Mouse (Mus musculus) c-Kit-positive CD71-positive TER-119-positive erythroid progenitor cells, embryonic 14.5 days (primary cell): ENCODE data around the gene Rnf135.
"Not testable (repeated sequence)": the region's sequence is repeated elsewhere in the genome, so short reads cannot be mapped to it uniquely, and the experiment has no call there.

Experiments
- DNase-seq: peaks from one replicate; pipeline ENCODE4 v3.0.0-alpha.2; 2013; ENCODE audit warnings: low spot score

The Rnf135 gene

GRCm38 (mm10) chr11:80183705-80184255, at the start of gene Rnf135:
Rnf135 (plus strand) TSS chr11:80183851.
- DNase-seq, result peak; percentile 74

- DNase-seq, result no peak
Measured at GRCm38 (mm10) chr11:80134744-80135143, 48.9 kb upstream of the Rnf135 start.

GRCm38 (mm10) chr11:80135954-80136683, 47.5 kb upstream of the Rnf135 start:
- DNase-seq, result no peak

- no peak for DNase-seq
Measured at GRCm38 (mm10) chr11:80136786-80137185, 46.9 kb upstream of the Rnf135 start.

GRCm38 (mm10) chr11:80137773-80138172, 45.9 kb upstream of the Rnf135 start:
- DNase-seq, result no peak

- peak; percentile 83 for DNase-seq
Measured at GRCm38 (mm10) chr11:80141825-80142521, 41.7 kb upstream of the Rnf135 start, which contains the start of gene Tefm. Tefm (minus strand) TSS chr11:80142175.

GRCm38 (mm10) chr11:80142872-80143271, 40.8 kb upstream of the Rnf135 start:
- DNase-seq, result no peak

- no peak for DNase-seq
Measured at GRCm38 (mm10) chr11:80145787-80146275, 37.8 kb upstream of the Rnf135 start.

DNA sequence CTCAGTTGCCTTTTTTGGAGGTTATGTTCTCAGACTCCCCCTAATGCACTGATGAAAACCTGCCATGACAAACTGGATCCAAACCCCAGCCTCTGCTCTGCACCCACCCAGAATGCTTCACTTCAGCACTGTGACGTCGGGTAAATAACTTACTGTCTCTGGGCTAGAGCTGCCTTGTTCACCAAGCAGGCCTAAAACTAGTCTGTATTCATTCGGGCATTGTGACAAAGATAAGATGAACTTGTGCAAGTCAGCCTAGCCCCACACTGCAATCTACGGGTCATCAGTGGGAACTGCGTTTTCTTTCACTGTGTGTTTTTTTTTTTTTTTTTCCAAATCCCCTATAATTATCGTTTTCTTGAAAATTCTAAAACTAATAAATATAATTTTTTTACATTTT, 35.9 kb upstream of the Rnf135 start:
- DNase-seq, result no peak

- DNase-seq, result no peak
Measured at GRCm38 (mm10) chr11:80148313-80148712, 35.3 kb upstream of the Rnf135 start.

- not testable (repeated sequence) for DNase-seq
Measured at GRCm38 (mm10) chr11:80148974-80149373, 34.7 kb upstream of the Rnf135 start.

GRCm38 (mm10) chr11:80149412-80150023, 34.1 kb upstream of the Rnf135 start:
- no peak for DNase-seq

DNA sequence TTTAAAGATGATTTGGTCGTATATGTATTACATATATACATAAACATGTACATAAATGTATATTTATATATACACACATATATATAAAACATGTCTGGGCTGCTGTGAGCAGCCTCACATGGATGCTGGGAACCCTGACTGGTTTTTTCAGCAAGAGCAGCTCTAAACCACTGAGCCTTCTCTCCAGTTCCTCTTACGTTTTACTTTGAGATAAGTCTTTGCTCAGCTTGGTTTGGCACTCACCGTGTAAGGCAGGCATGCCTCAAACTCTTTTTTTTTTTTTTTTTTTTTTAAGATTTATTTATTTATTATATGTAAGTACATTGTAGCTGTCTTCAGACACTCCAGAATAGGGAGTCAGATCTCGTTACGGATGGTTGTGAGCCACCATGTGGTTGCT, 33.1 kb upstream of the Rnf135 start:
- DNase-seq, result no peak

DNA sequence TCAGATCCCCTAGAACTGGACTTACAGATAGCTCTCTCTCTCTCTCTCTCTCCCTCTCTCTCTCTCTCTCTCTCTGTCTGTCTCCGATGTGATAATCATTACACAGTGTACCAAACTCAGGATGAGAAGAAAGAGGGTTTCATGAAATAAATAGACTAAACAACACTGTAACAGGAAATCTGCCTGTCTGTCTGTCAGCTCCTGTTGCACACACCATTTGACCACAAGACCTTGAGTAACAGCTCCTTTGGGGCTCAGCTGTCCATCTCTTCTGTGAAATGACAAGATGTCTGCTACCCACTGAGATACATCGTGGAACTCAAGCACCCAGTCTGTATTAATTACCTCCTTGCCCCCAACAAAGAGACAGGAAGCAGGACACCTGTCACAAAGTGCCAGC, 32.1 kb upstream of the Rnf135 start:
- no peak for DNase-seq

DNA sequence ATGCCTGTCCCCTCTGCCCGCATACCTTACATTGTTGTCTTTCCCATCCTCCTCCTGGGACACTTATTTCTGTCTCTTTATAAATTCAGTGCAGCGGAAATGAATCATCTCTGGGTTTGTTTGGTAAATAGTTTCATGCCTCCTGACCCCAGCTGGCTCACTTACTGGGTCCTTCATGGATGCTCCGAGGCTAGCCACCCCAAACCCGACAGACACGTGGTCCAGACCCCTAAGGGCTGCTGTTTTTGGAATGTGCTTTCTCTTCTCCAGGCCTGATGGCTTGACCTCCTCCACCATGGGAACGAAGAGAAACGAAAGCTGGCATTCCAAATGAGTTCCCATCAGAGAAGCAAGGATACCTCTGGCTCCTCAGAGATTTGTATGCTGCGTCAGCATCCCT, 31.3 kb upstream of the Rnf135 start:
- DNase-seq, result no peak

DNA sequence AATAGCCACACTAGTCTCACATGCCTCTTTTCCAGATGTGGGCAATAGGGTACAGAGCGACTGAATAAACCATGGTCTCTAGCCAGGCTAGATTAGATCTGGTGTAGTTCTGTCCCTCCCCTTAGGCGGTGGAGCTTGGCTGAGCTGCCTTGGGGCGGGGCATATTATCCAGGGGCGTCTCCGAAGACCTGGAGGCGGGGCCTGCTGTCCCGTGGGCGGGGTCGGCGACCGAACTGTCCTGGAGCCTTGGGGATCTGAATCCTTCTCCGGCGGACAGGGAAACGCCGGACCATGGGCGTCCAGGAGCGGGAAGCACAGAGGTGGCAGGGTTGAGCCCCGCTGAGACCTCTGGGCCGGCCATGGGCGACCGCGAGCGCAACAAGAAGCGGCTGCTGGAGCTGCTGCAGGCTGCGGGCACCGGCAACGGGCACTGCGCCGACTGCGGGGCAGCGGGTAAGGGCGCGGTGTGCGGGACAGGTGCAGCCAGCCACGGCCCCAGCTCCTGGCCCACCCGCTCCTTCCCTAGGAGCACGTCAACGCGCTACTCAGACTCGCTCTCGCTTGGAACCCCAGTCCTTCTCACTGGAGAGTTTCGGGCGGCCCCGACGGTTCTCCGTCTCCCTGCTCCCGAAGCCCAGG, 29.7 kb upstream of the Rnf135 start, which contains the start of gene Adap2:
Gene Adap2, plus strand, starts transcription at position 249 of the 639 bp plus-strand sequence.
- peak; percentile 80 for DNase-seq

GRCm38 (mm10) chr11:80154501-80154900, 29.1 kb upstream of the Rnf135 start:
- no peak for DNase-seq

DNA sequence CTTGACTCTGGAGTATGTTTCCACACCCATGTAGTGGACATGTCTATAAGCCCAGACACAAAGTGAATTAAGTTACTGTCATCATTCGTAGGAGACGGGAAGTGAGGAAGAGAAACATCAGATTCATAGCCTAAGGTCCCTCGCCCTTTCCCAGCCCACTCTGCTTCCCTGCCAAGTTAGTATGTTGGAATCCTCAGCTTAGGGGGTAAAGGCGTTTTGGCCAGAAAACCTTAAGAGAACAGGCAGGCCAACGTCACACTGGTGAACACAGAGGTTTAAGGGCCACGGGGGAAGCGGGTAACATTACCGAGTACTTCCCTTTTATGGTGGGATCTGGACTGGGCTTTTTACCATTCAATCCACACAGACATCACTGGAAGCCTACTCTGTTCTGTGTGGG, 28.1 kb upstream of the Rnf135 start:
- no peak for DNase-seq

DNA sequence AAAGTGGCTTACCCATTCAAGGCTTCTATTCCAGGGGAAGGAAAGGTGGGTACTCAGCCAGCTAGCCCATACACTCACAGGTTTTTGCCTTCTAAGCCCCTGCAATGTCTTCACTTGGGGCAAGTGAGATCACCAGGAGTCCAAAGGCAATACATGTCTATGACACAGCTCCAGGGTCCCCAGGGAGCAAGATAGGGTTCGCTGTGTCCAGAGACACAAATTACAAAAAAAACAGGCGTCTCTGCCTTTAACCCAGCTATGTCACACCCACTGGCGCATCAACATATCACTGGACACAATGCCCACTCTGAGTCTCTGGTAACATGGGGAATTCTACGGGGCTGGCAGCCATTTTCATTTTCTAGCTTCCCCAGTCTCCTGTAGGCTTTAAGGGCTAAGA, 27.7 kb upstream of the Rnf135 start:
- no peak for DNase-seq

DNA sequence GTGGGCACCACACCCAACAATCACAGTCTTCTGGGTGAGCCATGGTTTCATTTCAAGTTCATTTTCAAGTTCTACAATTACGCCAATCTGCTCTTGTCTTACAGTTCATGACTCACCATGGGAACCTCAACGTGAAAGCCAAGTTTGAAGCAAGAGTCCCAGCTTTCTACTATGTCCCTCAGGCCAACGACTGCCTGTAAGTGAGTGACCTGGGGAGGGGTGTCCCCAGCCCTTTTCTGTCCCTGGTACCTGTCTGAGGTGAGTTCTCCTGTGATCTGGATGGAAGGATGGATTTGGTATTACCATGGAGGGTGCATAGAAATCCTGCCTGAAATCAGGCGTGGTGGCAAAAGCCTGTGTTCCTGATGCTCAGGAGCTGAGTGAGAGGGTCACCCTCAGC, 26.8 kb upstream of the Rnf135 start:
- no peak for DNase-seq

DNA sequence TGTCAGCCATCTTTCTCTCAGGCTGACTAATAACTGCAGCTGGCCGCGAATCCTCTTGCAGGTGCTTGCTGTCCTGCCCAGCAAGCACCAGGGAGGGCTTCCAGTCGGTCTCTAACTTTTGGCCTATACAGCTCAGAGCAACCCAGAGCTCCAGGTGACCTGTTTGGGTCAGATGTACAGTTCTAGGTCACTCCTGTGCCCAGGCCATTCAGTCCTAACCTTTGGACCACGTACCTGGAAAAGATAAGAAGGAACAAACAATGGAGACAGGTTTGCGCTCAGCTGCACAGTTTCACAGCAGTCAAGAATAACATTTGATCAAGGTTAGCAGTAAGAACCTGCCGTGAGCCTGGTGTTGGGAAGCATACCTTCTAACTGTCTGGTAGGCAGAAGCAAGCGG, 24.6 kb upstream of the Rnf135 start:
- no peak for DNase-seq

- no peak for DNase-seq
Measured at GRCm38 (mm10) chr11:80161041-80161440, 22.6 kb upstream of the Rnf135 start.
